Mouse (Mus musculus): ENCODE measurements around the gene Tgm5.
A peak's percentile ranks its signal among the peaks of the same experiment; 100 is the strongest.
"Not testable (repeated sequence)": the region's sequence is repeated elsewhere in the genome, so short reads cannot be mapped to it uniquely, and the experiment has no call there.

Gene Tgm5

GRCm38 (mm10) chr2:121085480-121086185 is at the start of gene Tgm5:
Gene Tgm5 (minus strand): TSS chr2:121085841.
- no peak for DNase-seq (ENCODE audit: low read depth, low spot score)

GRCm38 (mm10) chr2:121132822-121133221 is 47.2 kb upstream of the Tgm5 start:
- DNase-seq (ENCODE audit: low read depth, low spot score), result no peak

- DNase-seq (ENCODE audit: low read depth, low spot score), result no peak
Observed at GRCm38 (mm10) chr2:121128865-121129620, 43.4 kb upstream of the Tgm5 start.

GRCm38 (mm10) chr2:121127536-121127935 is 41.9 kb upstream of the Tgm5 start:
- no peak for DNase-seq (ENCODE audit: low read depth, low spot score)

GRCm38 (mm10) chr2:121126302-121126701 is 40.7 kb upstream of the Tgm5 start:
- not testable (repeated sequence) for DNase-seq (ENCODE audit: low read depth, low spot score)

- no peak for DNase-seq (ENCODE audit: low read depth, low spot score)
Observed at GRCm38 (mm10) chr2:121119260-121119659, 33.6 kb upstream of the Tgm5 start.

- DNase-seq (ENCODE audit: low read depth, low spot score), result no peak
Observed at GRCm38 (mm10) chr2:121115418-121115817, 29.8 kb upstream of the Tgm5 start.

GRCm38 (mm10) chr2:121109695-121110094 is 24.1 kb upstream of the Tgm5 start, which contains the start of gene Tgm7:
Gene Tgm7 (minus strand): TSS chr2:121109795.
- DNase-seq (ENCODE audit: low read depth, low spot score), result no peak

- DNase-seq (ENCODE audit: low read depth, low spot score), result no peak
Observed at GRCm38 (mm10) chr2:121105940-121106339, 20.3 kb upstream of the Tgm5 start.

GRCm38 (mm10) chr2:121102051-121102450 is 16.4 kb upstream of the Tgm5 start:
- peak; percentile 55 for DNase-seq (ENCODE audit: low read depth, low spot score)

- DNase-seq (ENCODE audit: low read depth, low spot score), result no peak
Observed at GRCm38 (mm10) chr2:121089751-121090150, 4.1 kb upstream of the Tgm5 start.

GRCm38 (mm10) chr2:121088507-121088906 is 2.9 kb upstream of the Tgm5 start:
- no peak for DNase-seq (ENCODE audit: low read depth, low spot score)

- DNase-seq (ENCODE audit: low read depth, low spot score), result no peak
Observed at GRCm38 (mm10) chr2:121082626-121083025, 3.0 kb downstream of the Tgm5 start.

- DNase-seq (ENCODE audit: low read depth, low spot score), result no peak
Observed at GRCm38 (mm10) chr2:121074747-121075146, 10.9 kb downstream of the Tgm5 start.

GRCm38 (mm10) chr2:121071871-121072270 is 13.8 kb downstream of the Tgm5 start:
- DNase-seq (ENCODE audit: low read depth, low spot score), result no peak

GRCm38 (mm10) chr2:121069506-121069905 is 16.1 kb downstream of the Tgm5 start:
- DNase-seq (ENCODE audit: low read depth, low spot score), result no peak

GRCm38 (mm10) chr2:121067116-121067515 is 18.5 kb downstream of the Tgm5 start:
- DNase-seq (ENCODE audit: low read depth, low spot score), result no peak

GRCm38 (mm10) chr2:121061315-121061714 is 24.3 kb downstream of the Tgm5 start:
- no peak for DNase-seq (ENCODE audit: low read depth, low spot score)

- DNase-seq (ENCODE audit: low read depth, low spot score), result no peak
Observed at GRCm38 (mm10) chr2:121057997-121058396, 27.6 kb downstream of the Tgm5 start.

- DNase-seq (ENCODE audit: low read depth, low spot score), result no peak
Observed at GRCm38 (mm10) chr2:121055915-121056314, 29.7 kb downstream of the Tgm5 start.

- DNase-seq (ENCODE audit: low read depth, low spot score), result no peak
Observed at GRCm38 (mm10) chr2:121054060-121054459, 31.6 kb downstream of the Tgm5 start.

GRCm38 (mm10) chr2:121052176-121052575 is 33.5 kb downstream of the Tgm5 start:
- DNase-seq (ENCODE audit: low read depth, low spot score), result no peak

GRCm38 (mm10) chr2:121045653-121046052 is 40.0 kb downstream of the Tgm5 start:
- DNase-seq (ENCODE audit: low read depth, low spot score), result no peak
